Mouse (Mus musculus) heart, adult 2 months (tissue): ENCODE data around the gene Rgl2. TPM values are rescaled to one million over a fixed set of nuclear protein-coding genes. Genes with fewer than 3 reads are reported as not detected.
"Not testable (repeated sequence)": the region's sequence is repeated elsewhere in the genome, so short reads cannot be mapped to it uniquely, and the experiment has no call there.

Experiments
- DNase-seq, 2 experiments: peaks; one replicate each; pipeline ENCODE4 v3.0.0; 2021
- H3K27ac ChIP-seq: fragments of 200-600 bp; 2 replicates; pipeline ENCODE4 v1.8.1; 2022
- H3K27me3 ChIP-seq: fragments of 200-500 bp; 2 replicates; pipeline ENCODE4 v1.6.1; 2012; ENCODE audit warnings: mild to moderate bottlenecking, low read length, inconsistent platforms, mixed read lengths; ENCODE audit not compliant: control insufficient read depth, insufficient read depth
- H3K36me3 ChIP-seq: fragments of 200-500 bp; 2 replicates; pipeline ENCODE4 v1.6.1; 2012; ENCODE audit warnings: low read length, inconsistent platforms; ENCODE audit not compliant: control insufficient read depth, insufficient read depth
- H3K4me1 ChIP-seq: fragments of 200-500 bp; 2 replicates; pipeline ENCODE4 v1.6.1; 2011; ENCODE audit warnings: low read length; ENCODE audit not compliant: control insufficient read depth, insufficient read depth
- H3K4me3 ChIP-seq: fragments of 200-600 bp; 2 replicates; pipeline ENCODE4 v1.8.1; 2022
- H3K79me2 ChIP-seq: fragments of 200-500 bp; replicated peaks from 2 replicates; pipeline ENCODE4 v1.6.1; 2012; ENCODE audit warnings: mild to moderate bottlenecking, inconsistent platforms, low read length, moderate library complexity, mixed read lengths; ENCODE audit not compliant: control insufficient read depth, insufficient read depth
- H3K9ac ChIP-seq: fragments of 200-500 bp; 2 replicates; pipeline ENCODE4 v1.6.1; 2012; ENCODE audit warnings: low read depth, mild to moderate bottlenecking, control low read depth, inconsistent platforms, low read length, mixed read lengths
- CTCF ChIP-seq: fragments of 200-600 bp; IDR thresholded peaks from 2 replicates; pipeline ENCODE4 v1.8.1; 2022; ENCODE audit warnings: antibody characterized with exemption, mild to moderate bottlenecking, moderate library complexity
- EP300 ChIP-seq: fragments of 200-500 bp; IDR thresholded peaks from 2 replicates; pipeline ENCODE4 v1.6.1; 2011; ENCODE audit warnings: low read depth, low read length, control low read depth; ENCODE audit not compliant: insufficient read depth
- POLR2A ChIP-seq: fragments of 200-500 bp; IDR thresholded peaks from 2 replicates; pipeline ENCODE4 v1.6.1; 2011; ENCODE audit warnings: mild to moderate bottlenecking, low read depth, low read length, control low read depth; ENCODE audit not compliant: insufficient read depth
- WGBS: fragments of 180-500 bp; shearing (Covaris S2); methylation state at CpG from one replicate; pipeline ENCODE4 v1.1.7; 2018; 5-methylcytosine and 5-hydroxymethylcytosine counted together
- intact Hi-C: fragments of 180-260 bp; cut with DNase I; formaldehyde crosslinking; loops from one replicate; pipeline ENCODE4 v1.15.1; 2025
- microRNA-seq, 2 experiments: library from miRNA; unstranded; fragments of <30 nt; microRNA quantifications; one replicate each; pipeline ENCODE4 v1.2.0; 2021
- polyA plus RNA-seq: library from polyadenylated mRNA; depleted of rRNA; stranded (reverse); fragments of >200 nt; gene quantifications from 2 replicates; pipeline ENCODE4 v1.2.3, GENCODE M21; 2012; rRNA removed
- total RNA-seq, 2 experiments: library from RNA; stranded (reverse); gene quantifications; 2 replicates each; pipeline ENCODE4 v1.2.3; 2021

Gene Rgl2
- total and polyA plus RNA-seq, 3 experiments = 33.2 to 89.1 (median 36.0) TPM

DNA sequence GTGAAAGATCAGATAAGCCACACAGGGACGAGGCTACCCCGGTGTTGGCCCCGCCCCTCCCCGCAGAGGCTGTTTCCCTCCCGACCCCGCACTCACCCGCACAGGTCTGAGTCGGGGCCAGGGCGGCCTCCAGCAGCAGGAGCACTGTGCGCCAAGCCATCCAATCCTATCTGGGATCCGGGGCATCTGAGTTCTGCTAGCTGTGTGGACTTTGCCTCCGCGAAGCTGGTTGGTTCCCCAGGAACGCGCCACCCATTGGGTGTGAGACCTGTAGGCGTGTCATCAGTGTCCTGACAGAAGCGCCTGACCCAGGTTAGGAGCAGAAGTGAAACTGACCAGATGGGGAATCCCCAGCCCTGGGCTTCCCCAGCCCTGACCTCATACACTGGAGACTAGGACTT is 49.3 kb downstream of the Rgl2 start:
- peak overlapping the region; percentile 66 for H3K4me3 ChIP-seq
- intact Hi-C loops = no loop called here
- WGBS = under 1% methylated on average over 17 of the region's 17 CpGs
- no peaks in the 10 kb centered on the region for H3K27me3 ChIP-seq
- H3K27ac ChIP-seq = peak overlapping the region; percentile 81
- peak; percentile 91 for TF ChIP-seq POLR2A
- TF ChIP-seq CTCF = no peak
- peak; percentile 57; the same call in 1 of the 2 replicates for TF ChIP-seq EP300
- H3K9ac ChIP-seq = peak overlapping the region; percentile 82
- H3K79me2 ChIP-seq = no peaks in the 10 kb centered on the region
- H3K36me3 ChIP-seq = no peaks in the 10 kb centered on the region
- peaks cover 18% of the 10 kb centered on the region for H3K4me1 ChIP-seq
- peak; percentile 84 to 91 for DNase-seq

DNA sequence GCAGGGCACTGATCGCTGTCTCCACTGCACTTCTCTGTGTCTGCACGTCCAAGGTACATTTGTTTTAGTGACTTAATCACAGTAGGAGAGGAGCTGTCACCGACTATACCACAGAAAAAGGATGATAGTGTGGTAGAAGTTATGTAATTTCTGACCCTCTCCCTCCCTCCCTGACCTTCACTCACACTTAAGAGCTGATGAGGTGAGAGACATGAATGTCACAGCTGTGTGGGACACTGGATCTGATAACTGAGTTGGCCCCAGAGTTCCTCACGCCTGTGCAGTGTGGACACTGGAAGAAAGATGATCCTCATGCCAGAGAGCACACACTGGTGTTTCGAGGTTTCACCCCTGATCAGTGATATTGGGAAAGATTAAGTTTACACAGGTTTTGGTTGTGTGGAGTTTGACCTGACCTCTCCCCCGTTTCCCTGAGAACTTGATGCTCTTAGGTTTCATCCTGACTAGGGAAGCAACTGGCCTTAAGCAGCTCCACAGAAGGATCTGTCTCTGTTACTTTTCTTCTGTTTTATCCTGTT is 50.2 kb downstream of the Rgl2 start:
- intact Hi-C loops = loop anchor here (5.0 kb wide), 1 partner anchor 82 kb away; no protein-coding TSS in a partner anchor
- H3K4me3 ChIP-seq = no peak overlapping the region
- no peak for DNase-seq
- no peaks in the 10 kb centered on the region for H3K36me3 ChIP-seq
- H3K9ac ChIP-seq = no peak overlapping the region
- WGBS = 77% methylated on average over 6 of the region's 6 CpGs
- TF ChIP-seq EP300 (no peak), POLR2A (no peak), CTCF (no peak)
- H3K27me3 ChIP-seq = no peaks in the 10 kb centered on the region
- H3K79me2 ChIP-seq = no peaks in the 10 kb centered on the region
- H3K4me1 ChIP-seq = peaks cover 18% of the 10 kb centered on the region
- peak overlapping the region; percentile 81 for H3K27ac ChIP-seq

DNA sequence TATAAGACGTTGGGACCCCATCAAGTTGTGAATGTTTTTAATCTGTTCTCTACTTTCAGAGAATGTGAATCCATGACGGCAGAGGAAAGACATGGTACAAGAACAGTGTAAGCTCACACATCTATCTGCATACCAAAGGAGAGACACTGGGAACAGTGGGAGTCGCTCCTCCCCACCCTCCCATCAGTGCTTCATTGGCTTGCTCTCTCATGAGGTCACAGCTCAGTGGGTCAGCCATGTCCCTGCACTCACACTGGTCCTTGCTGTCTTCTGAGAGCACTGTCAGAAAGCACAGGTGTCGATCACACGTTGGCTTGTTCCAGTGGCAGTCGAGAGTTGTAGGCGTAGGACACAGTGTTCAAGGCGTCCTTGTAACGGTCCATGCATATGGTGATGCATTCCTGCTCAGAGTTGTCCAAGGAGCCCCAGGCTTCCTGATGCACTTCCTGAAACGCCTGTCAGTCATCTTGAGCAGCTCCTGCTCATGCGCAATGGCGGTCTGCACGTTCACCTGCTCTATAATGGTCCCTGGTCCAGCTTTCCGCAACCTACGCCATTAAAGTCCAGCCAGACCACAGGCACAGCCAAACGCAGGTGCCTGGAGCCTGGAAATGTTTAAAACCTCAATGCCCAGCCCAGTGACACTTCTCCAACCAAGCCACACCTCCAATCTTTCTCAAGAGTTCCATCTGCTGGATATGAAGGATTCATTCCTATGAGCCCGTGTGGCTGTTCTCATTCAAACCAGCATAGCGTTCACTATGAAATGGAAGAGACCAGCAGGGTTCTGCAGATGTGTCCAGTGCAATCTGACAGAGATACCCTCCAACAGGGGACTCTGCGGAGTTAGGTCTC is 51.1 kb downstream of the Rgl2 start:
- Histone ChIP-seq H3K79me2 (no peaks in the 10 kb centered on the region), H3K4me3 (no peak overlapping the region)
- WGBS = 72% methylated on average over 19 of the region's 19 CpGs

GRCm38 (mm10) chr17:33981192-33981909 is 52.0 kb downstream of the Rgl2 start:
- WGBS = under 1% methylated on average over 27 of the region's 27 CpGs
- intact Hi-C loops = loop anchor here (5.0 kb wide), 1 partner anchor 84 kb away; no protein-coding TSS in a partner anchor
- peaks cover 18% of the 10 kb centered on the region for H3K4me1 ChIP-seq
- TF ChIP-seq EP300 (peak; percentile 95; the same call in 1 of the 2 replicates), POLR2A (peak; percentile 73), CTCF (peak; percentile 52)
- H3K79me2 ChIP-seq, H3K36me3 ChIP-seq, H3K27me3 ChIP-seq: not testable (repeated sequence)
- H3K27ac ChIP-seq = peak overlapping the region; percentile 78
- peak; percentile 85 to 91 for DNase-seq
- H3K9ac ChIP-seq = peak overlapping the region; percentile 64
- H3K4me3 ChIP-seq = peak overlapping the region; percentile 53

More for the DNA sequence above, 51.1 kb downstream of the Rgl2 start:
- Histone ChIP-seq H3K27ac (peak overlapping the region; percentile 78), H3K9ac (peak overlapping the region; percentile 20; the same call in 1 of the 2 replicates), H3K36me3 (no peaks in the 10 kb centered on the region), H3K27me3 (no peaks in the 10 kb centered on the region), H3K4me1 (peaks cover 18% of the 10 kb centered on the region)
- TF ChIP-seq EP300 = no peak
- no peak for TF ChIP-seq POLR2A
- no peak for TF ChIP-seq CTCF
- no peak for DNase-seq
- intact Hi-C loops = loop anchor here (5.0 kb wide), 1 partner anchor 83 kb away; no protein-coding TSS in a partner anchor

GRCm38 (mm10) chr17:33982136-33982535 is 52.8 kb downstream of the Rgl2 start:
- not testable (repeated sequence) for H3K9ac ChIP-seq, H3K36me3 ChIP-seq, H3K27me3 ChIP-seq, H3K79me2 ChIP-seq, H3K27ac ChIP-seq, H3K4me3 ChIP-seq
- peak; percentile 25; the same call in 1 of the 2 replicates for TF ChIP-seq EP300
- peak; percentile 88 for TF ChIP-seq CTCF
- peak; percentile 62 to 80 for DNase-seq
- intact Hi-C loops = loop anchor here (1.0 to 5.0 kb wide), 2 partner anchors 14 to 85 kb away; no protein-coding TSS in a partner anchor
- peaks cover 18% of the 10 kb centered on the region for H3K4me1 ChIP-seq
- WGBS = 3% methylated on average over 8 of the region's 8 CpGs

Small RNAs within 50 kb of the gene (microRNA-seq; reads per million reads assigned to microRNA genes)
- gene Gm27740 = 0 reads per million in 2 experiments

Other genes with a start within 250 kb of the Rgl2 start
- gene Hnrnpm, start 242.7 kb upstream of the Rgl2 start, total RNA-seq = 10 to 100 TPM; 87.9 to 89.9 TPM
- 36.2 and 51.2 TPM in 2 replicates for gene Hnrnpm, start 242.7 kb upstream of the Rgl2 start, polyA plus RNA-seq
- 100 to 1,000 TPM; 136 to 182 TPM for gene March2, start 210.9 kb upstream of the Rgl2 start, total RNA-seq
- 146 and 147 TPM in 2 replicates for gene March2, start 210.9 kb upstream of the Rgl2 start, polyA plus RNA-seq
- gene Rab11b, start 169.0 kb upstream of the Rgl2 start, total RNA-seq = 100 to 1,000 TPM; 238 to 272 TPM
- gene Rab11b, start 169.0 kb upstream of the Rgl2 start, polyA plus RNA-seq = 388 and 477 TPM in 2 replicates
- gene Angptl4, start 147.7 kb upstream of the Rgl2 start, total RNA-seq = 1 to 10 TPM; 4.7 to 7.2 TPM
- 13.2 and 18.9 TPM in 2 replicates for gene Angptl4, start 147.7 kb upstream of the Rgl2 start, polyA plus RNA-seq
- 10 to 100 TPM; 54.6 to 61.0 TPM for gene Kank3, start 119.0 kb upstream of the Rgl2 start, total RNA-seq
- gene Kank3, start 119.0 kb upstream of the Rgl2 start, polyA plus RNA-seq = 139 and 168 TPM in 2 replicates
- gene Rps28, start 105.0 kb upstream of the Rgl2 start, total RNA-seq = 100 to 1,000 TPM; 683 to 757 TPM
- gene Rps28, start 105.0 kb upstream of the Rgl2 start, polyA plus RNA-seq = 329 and 480 TPM in 2 replicates
- 100 to 1,000 TPM; 609 to 707 TPM for gene Ndufa7, start 105.0 kb upstream of the Rgl2 start, total RNA-seq
- gene Ndufa7, start 105.0 kb upstream of the Rgl2 start, polyA plus RNA-seq = 755 and 759 TPM in 2 replicates
- 10 to 100 TPM; 27.8 to 34.3 TPM for gene Cd320, start 86.5 kb upstream of the Rgl2 start, total RNA-seq
- 36.1 and 46.9 TPM in 2 replicates for gene Cd320, start 86.5 kb upstream of the Rgl2 start, polyA plus RNA-seq
- gene Gm7029, start 55.7 kb upstream of the Rgl2 start, total RNA-seq = not detected
- gene Gm7029, start 55.7 kb upstream of the Rgl2 start, polyA plus RNA-seq = not detected in 2 replicates
- under 1 TPM; 0.57 to 0.66 TPM for gene Kifc1, start 38.9 kb upstream of the Rgl2 start, total RNA-seq
- gene Kifc1, start 38.9 kb upstream of the Rgl2 start, polyA plus RNA-seq = 0.59 and 0.94 TPM in 2 replicates
- not detected for gene Platr17, start 24.4 kb upstream of the Rgl2 start, total RNA-seq
- not detected in 2 replicates for gene Platr17, start 24.4 kb upstream of the Rgl2 start, polyA plus RNA-seq
- 10 to 100 TPM; 11.5 to 16.4 TPM for gene Daxx, start 20.1 kb upstream of the Rgl2 start, total RNA-seq
- gene Daxx, start 20.1 kb upstream of the Rgl2 start, polyA plus RNA-seq = 18.5 and 20.5 TPM in 2 replicates
- gene Tapbp, start 13.6 kb upstream of the Rgl2 start, total RNA-seq = 100 to 1,000 TPM in 1 of 2 experiments, 10 to 100 TPM in 1; 98.9 to 124 TPM
- 62.5 and 75.7 TPM in 2 replicates for gene Tapbp, start 13.6 kb upstream of the Rgl2 start, polyA plus RNA-seq
- gene Zbtb22, start 13.6 kb upstream of the Rgl2 start, total RNA-seq = 10 to 100 TPM; 13.7 to 18.8 TPM
- gene Zbtb22, start 13.6 kb upstream of the Rgl2 start, polyA plus RNA-seq = 24.6 and 26.8 TPM in 2 replicates
- 10 to 100 TPM; 77.7 to 81.0 TPM for gene Pfdn6, start 10.8 kb downstream of the Rgl2 start, total RNA-seq
- 28.0 and 29.6 TPM in 2 replicates for gene Pfdn6, start 10.8 kb downstream of the Rgl2 start, polyA plus RNA-seq
- gene Wdr46, start 11.1 kb downstream of the Rgl2 start, total RNA-seq = 10 to 100 TPM in 1 of 2 experiments, 1 to 10 TPM in 1; 8.8 to 10.0 TPM
- gene Wdr46, start 11.1 kb downstream of the Rgl2 start, polyA plus RNA-seq = 8.7 and 9.1 TPM in 2 replicates
- 1 to 10 TPM; 1.8 to 1.9 TPM for gene B3galt4, start 21.9 kb downstream of the Rgl2 start, total RNA-seq
- 2.4 and 3.4 TPM in 2 replicates for gene B3galt4, start 21.9 kb downstream of the Rgl2 start, polyA plus RNA-seq
- 10 to 100 TPM; 38.1 to 39.1 TPM for gene Vps52, start 26.3 kb downstream of the Rgl2 start, total RNA-seq
- 47.8 and 56.4 TPM in 2 replicates for gene Vps52, start 26.3 kb downstream of the Rgl2 start, polyA plus RNA-seq
- gene Rps18, start 26.5 kb downstream of the Rgl2 start, total RNA-seq = 100 to 1,000 TPM; 364 to 420 TPM
- 180 and 194 TPM in 2 replicates for gene Rps18, start 26.5 kb downstream of the Rgl2 start, polyA plus RNA-seq
- gene H2-K1, start 70.8 kb downstream of the Rgl2 start, total RNA-seq = 100 to 1,000 TPM; 103 to 117 TPM
- gene H2-K1, start 70.8 kb downstream of the Rgl2 start, polyA plus RNA-seq = 655 and 1,075 TPM in 2 replicates
- 10 to 100 TPM; 13.0 to 13.1 TPM for gene Ring1, start 95.1 kb downstream of the Rgl2 start, total RNA-seq
- gene Ring1, start 95.1 kb downstream of the Rgl2 start, polyA plus RNA-seq = 18.6 and 20.8 TPM in 2 replicates
- 100 to 1,000 TPM; 112 to 138 TPM for gene H2-Ke6, start 98.5 kb downstream of the Rgl2 start, total RNA-seq
- 87.0 and 91.6 TPM in 2 replicates for gene H2-Ke6, start 98.5 kb downstream of the Rgl2 start, polyA plus RNA-seq
- 10 to 100 TPM; 76.0 to 79.8 TPM for gene Slc39a7, start 102.1 kb downstream of the Rgl2 start, total RNA-seq
- 64.0 and 72.5 TPM in 2 replicates for gene Slc39a7, start 102.1 kb downstream of the Rgl2 start, polyA plus RNA-seq
- 10 to 100 TPM; 39.1 to 42.4 TPM for gene Rxrb, start 102.3 kb downstream of the Rgl2 start, total RNA-seq
- 38.8 and 41.3 TPM in 2 replicates for gene Rxrb, start 102.3 kb downstream of the Rgl2 start, polyA plus RNA-seq
- 1 to 10 TPM in 1 of 2 experiments, under 1 TPM in 1; 0.89 to 1.8 TPM for gene Col11a2, start 109.9 kb downstream of the Rgl2 start, total RNA-seq
- 0.98 and 1.7 TPM in 2 replicates for gene Col11a2, start 109.9 kb downstream of the Rgl2 start, polyA plus RNA-seq
- under 1 TPM; 0.20 to 0.29 TPM for gene H2-Oa, start 162.8 kb downstream of the Rgl2 start, total RNA-seq
- gene H2-Oa, start 162.8 kb downstream of the Rgl2 start, polyA plus RNA-seq = 0.79 and 3.2 TPM in 2 replicates
- gene H2-DMa, start 190.0 kb downstream of the Rgl2 start, total RNA-seq = 1 to 10 TPM; 4.0 to 7.5 TPM
- 12.2 and 21.3 TPM in 2 replicates for gene H2-DMa, start 190.0 kb downstream of the Rgl2 start, polyA plus RNA-seq
- 10 to 100 TPM; 67.6 to 71.1 TPM for gene Brd2, start 193.1 kb downstream of the Rgl2 start, total RNA-seq
- 78.9 and 118 TPM in 2 replicates for gene Brd2, start 193.1 kb downstream of the Rgl2 start, polyA plus RNA-seq
- gene H2-DMb2, start 213.8 kb downstream of the Rgl2 start, total RNA-seq = 1 to 10 TPM; 2.1 to 2.3 TPM
- 2.3 and 7.6 TPM in 2 replicates for gene H2-DMb2, start 213.8 kb downstream of the Rgl2 start, polyA plus RNA-seq
- 1 to 10 TPM; 1.6 to 2.2 TPM for gene H2-DMb1, start 223.5 kb downstream of the Rgl2 start, total RNA-seq
- gene H2-DMb1, start 223.5 kb downstream of the Rgl2 start, polyA plus RNA-seq = 8.9 and 19.1 TPM in 2 replicates